Mouse (Mus musculus): Measurements from ENCODE around the gene Olfr1438-ps1.
"Not testable (repeated sequence)": the region's sequence is repeated elsewhere in the genome, so short reads cannot be mapped to it uniquely, and the experiment has no call there.

The Olfr1438-ps1 gene

DNA sequence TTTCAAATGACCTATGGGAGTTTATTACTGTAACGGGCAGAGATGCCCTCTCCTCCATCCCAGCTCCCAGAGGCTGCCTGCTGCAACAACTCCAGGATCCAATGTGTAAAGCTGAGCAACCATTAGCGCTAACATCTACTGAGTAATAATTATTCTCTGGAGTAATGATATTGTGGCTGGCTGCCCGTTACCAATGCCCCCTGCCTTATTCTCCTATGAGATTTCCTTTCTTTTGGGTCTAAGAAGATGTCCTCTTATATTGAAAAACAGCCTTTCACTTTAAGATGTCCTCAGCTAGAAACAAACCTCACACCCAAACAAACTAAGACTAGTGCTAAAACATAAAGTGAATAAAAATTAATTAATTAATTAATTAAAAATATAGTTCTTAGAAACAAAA is at the start of gene Olfr1438-ps1:
Gene Olfr1438-ps1 (minus strand): TSS at position 101 of the 400 bp plus-strand sequence.
- DNase-seq (ENCODE audit: low spot score), result no peak

GRCm38 (mm10) chr19:12374465-12375025 is 38.8 kb upstream of the Olfr1438-ps1 start:
- DNase-seq (ENCODE audit: low spot score), result no peak

- DNase-seq (ENCODE audit: low spot score), result no peak
Measured at GRCm38 (mm10) chr19:12373004-12373403, 37.3 kb upstream of the Olfr1438-ps1 start.

DNA sequence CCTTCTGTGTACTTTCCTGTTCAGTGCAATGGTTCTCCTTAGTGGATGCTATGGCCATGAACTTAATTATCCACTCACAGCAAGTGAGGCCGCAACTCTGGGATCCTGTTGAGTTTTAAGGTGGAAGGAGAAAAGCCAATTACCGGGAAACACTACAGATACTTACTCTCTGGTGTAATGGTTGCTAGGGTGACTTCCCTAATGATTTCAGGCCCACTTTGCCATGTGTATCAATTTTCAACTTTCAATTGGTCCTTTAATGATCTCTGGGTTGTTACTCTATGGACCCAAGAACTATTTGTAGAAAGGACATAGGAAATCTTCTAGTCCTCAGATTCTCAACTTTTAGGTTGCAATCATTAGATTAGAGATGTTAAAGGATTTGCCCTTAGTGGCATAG is 10.7 kb downstream of the Olfr1438-ps1 start, which contains the start of gene Olfr1437:
Gene Olfr1437 (minus strand): TSS at position 101 of the 400 bp plus-strand sequence.
- no peak for DNase-seq (ENCODE audit: low spot score)

- not testable (repeated sequence) for DNase-seq (ENCODE audit: low spot score)
Measured at GRCm38 (mm10) chr19:12299030-12299429, 36.7 kb downstream of the Olfr1438-ps1 start, which contains the start of gene Olfr1436. Gene Olfr1436, minus strand, starts transcription at chr19:12299130.

DNA sequence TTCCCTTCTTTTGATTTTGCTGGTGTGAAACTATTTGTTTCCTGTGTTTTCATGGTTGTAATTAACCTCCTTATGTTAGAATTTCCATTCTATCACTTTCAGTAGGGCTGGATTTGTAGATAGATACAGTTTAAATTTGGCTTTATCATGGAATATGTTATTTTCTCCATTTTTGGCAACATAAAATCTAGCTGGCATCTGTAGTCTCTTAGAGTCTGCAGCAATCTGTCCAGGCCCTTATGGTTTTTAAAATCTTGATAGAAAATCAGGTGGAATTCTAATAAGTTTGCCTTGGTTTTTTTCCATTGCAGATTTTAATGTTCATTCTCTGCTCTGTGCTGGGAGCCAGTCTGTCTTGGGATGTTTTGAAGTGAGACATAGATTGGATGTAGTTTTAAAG is 42.7 kb downstream of the Olfr1438-ps1 start:
- DNase-seq (ENCODE audit: low spot score), result no peak

DNA sequence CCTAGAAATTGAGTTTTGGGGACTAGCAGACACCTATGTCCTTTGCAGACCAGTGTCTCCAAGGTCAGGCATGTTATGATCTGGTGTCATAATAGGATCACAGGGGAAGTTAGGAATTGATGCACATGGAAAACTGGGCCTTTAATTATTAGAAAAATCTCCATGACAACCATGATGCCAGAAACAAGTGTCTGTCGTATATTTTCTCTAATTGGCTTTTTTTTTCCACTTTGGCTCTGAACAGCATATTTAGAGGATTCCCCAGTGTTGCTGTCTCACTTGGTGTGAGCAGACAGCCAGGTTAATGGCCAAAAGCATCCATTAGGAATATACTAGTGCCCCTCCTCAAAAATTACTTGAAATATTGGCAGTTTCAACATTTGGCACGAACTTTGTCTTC is 56.2 kb downstream of the Olfr1438-ps1 start, which contains the start of gene Olfr1434:
Gene Olfr1434 (plus strand): TSS at position 301 of the 400 bp plus-strand sequence.
- no peak for DNase-seq (ENCODE audit: low spot score)

Measured in testis, postnatal 10 days (tissue).